ENCODE assay signal across 8 mouse cellular contexts in the genomic region with DNA sequence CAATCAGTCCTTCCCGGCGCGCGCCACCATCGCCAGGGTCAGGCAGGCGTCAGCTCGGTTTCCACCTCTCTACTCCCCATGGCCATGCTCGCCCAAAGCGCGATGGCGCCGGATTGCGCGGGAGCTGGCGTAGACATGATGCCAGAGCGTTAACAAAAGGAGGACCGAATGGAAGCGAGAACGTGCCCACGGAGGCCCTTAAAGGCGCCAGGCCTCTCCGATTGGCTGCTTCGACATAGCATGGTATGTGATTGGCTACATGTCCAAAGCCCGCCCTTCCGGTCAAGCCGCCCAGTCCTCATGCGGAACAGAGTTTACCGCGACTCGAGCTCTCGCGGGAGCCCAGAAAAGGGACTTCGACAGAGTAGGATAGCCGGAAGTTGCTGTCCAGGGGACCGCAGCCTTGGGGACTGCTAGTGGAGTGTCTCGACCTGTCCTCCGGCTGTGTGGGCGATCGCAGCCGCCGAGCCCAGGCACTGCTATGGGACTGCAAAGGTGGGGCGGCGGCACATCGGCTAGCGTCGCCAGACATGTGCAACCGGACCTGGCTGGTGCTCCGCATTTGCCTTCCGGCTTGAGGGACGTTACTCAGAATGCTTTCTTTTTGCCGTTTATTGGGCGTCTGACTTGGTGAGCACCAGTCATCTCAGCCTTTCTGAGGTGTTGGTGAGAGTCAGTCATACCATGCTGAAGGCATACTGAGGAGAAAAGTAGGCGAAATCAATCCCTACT. TPM values are rescaled to one million over a fixed set of nuclear protein-coding genes. Genes with fewer than 3 reads are reported as not detected.
DNase-seq lines count a peak whose midpoint lies in the region; ATAC-seq and TF ChIP-seq lines count a peak whose summit lies in the region.

No protein-coding gene starts in this region.

- H3K9me3 ChIP-seq in erythroblast, embryonic 14.5 days (ENCODE audit: control insufficient read depth, low read length): no peaks in the 10 kb centered on the region
- no peaks in the 10 kb centered on the region for H3K9me3 ChIP-seq in heart, embryonic 11.5 days (replicated peaks; ENCODE audit: control insufficient read depth, low read length)
- no peaks in the 10 kb centered on the region for H3K9me3 ChIP-seq in kidney, embryonic 16.5 days (ENCODE audit: low read length)

- WGBS in heart, embryonic 11.5 days (ENCODE audit: insufficient replicate concordance): under 1% methylated on average over 53 of the region's 53 CpGs
- WGBS in kidney, embryonic 16.5 days: under 1% methylated on average over 53 of the region's 53 CpGs
- under 1% methylated on average over 53 of the region's 53 CpGs for WGBS in liver, adult 2 months

- H3K4me2 ChIP-seq in heart, embryonic 11.5 days: peak overlapping the region; percentile 90
- peak overlapping the region; percentile 91 for H3K4me2 ChIP-seq in kidney, embryonic 16.5 days (replicated peaks; ENCODE audit: low read depth, low read length)
- H3K4me2 ChIP-seq in myocyte (ENCODE audit: low read depth): peak overlapping the region; percentile 96

- peak overlapping the region; percentile 46 for H3K4me3 ChIP-seq in C2C12 (ENCODE audit: insufficient read depth, poor library complexity, severe bottlenecking)
- peak overlapping the region; percentile 77 for H3K4me3 ChIP-seq in erythroblast, embryonic 14.5 days (replicated peaks)
- peak overlapping the region; percentile 60 for H3K4me3 ChIP-seq in heart, embryonic 11.5 days (ENCODE audit: low read depth, low read length)
- peak overlapping the region; percentile 90 for H3K4me3 ChIP-seq in kidney, embryonic 16.5 days (ENCODE audit: low read length)
- H3K4me3 ChIP-seq in liver, adult 2 months (ENCODE audit: insufficient read depth, low read depth, low read length): peak overlapping the region; percentile 83
- peak overlapping the region; percentile 78 for H3K4me3 ChIP-seq in myocyte

- no peak for TF ChIP-seq CTCF in C2C12 (IDR thresholded peaks at IDR 0.05; ENCODE audit: control insufficient read depth, insufficient read depth, insufficient read length)
- no peak for TF ChIP-seq CTCF in brain, embryonic 14.5 days (IDR thresholded peaks at IDR 0.05; ENCODE audit: borderline replicate concordance, extremely low read depth, insufficient read depth, insufficient read length)
- TF ChIP-seq CTCF in liver, adult 2 months (IDR thresholded peaks at IDR 0.05; ENCODE audit: low read depth, low read length): no peak

- H3K79me3 ChIP-seq in C2C12 (ENCODE audit: low read depth): peaks cover 53% of the 10 kb centered on the region

- H3K4me1 ChIP-seq in erythroblast, embryonic 14.5 days (ENCODE audit: control insufficient read depth): peaks cover 52% of the 10 kb centered on the region
- H3K4me1 ChIP-seq in heart, embryonic 11.5 days (ENCODE audit: control insufficient read depth, insufficient read depth, low read length): peaks cover 26% of the 10 kb centered on the region
- peaks cover 35% of the 10 kb centered on the region for H3K4me1 ChIP-seq in kidney, embryonic 16.5 days (ENCODE audit: insufficient read depth, low read length)
- H3K4me1 ChIP-seq in liver, adult 2 months (ENCODE audit: control insufficient read depth, insufficient read depth, low read length): peaks cover 10% of the 10 kb centered on the region

- DNase-seq in brain, embryonic 14.5 days (ENCODE audit: low read depth): peak; percentile 100
- DNase-seq in liver, adult 2 months (ENCODE audit: extremely low read depth, low read depth, low spot score): peak; percentile 97
- DNase-seq in splenic B cell, adult 2 months (ENCODE audit: low read depth, low spot score): peak; percentile 97

- TF ChIP-seq POLR2A in brain, embryonic 14.5 days (IDR thresholded peaks at IDR 0.05; ENCODE audit: borderline replicate concordance, extremely low read depth, insufficient read depth, insufficient read length, poor library complexity, severe bottlenecking): peak; percentile 69; the same call in 1 of the 2 replicates
- peak; percentile 71 for TF ChIP-seq POLR2A in liver, adult 2 months (IDR thresholded peaks at IDR 0.05; ENCODE audit: extremely low read depth, insufficient read depth, low read length)
- peak; percentile 87 for TF ChIP-seq POLR2A in myocyte (IDR thresholded peaks at IDR 0.05; ENCODE audit: insufficient read length, low read depth)

- peak; percentile 98 for ATAC-seq in heart, embryonic 11.5 days (replicated peaks; ENCODE audit: insufficient number of reproducible peaks, low FRiP score, low TSS enrichment)
- peak; percentile 99 for ATAC-seq in kidney, embryonic 16.5 days (ENCODE audit: low FRiP score, low TSS enrichment)

- H3K9ac ChIP-seq in heart, embryonic 11.5 days (ENCODE audit: low read depth, low read length): peak overlapping the region; percentile 96
- H3K9ac ChIP-seq in kidney, embryonic 16.5 days (replicated peaks; ENCODE audit: low read length): peak overlapping the region; percentile 89
- peak overlapping the region; percentile 89 for H3K9ac ChIP-seq in liver, adult 2 months (ENCODE audit: low read depth, low read length)

- H3K79me2 ChIP-seq in C2C12 (ENCODE audit: control insufficient read depth, insufficient read depth): peaks cover 71% of the 10 kb centered on the region
- H3K79me2 ChIP-seq in liver, adult 2 months (ENCODE audit: control insufficient read depth, insufficient read depth, low read length): peaks cover 10% of the 10 kb centered on the region; the same call in 1 of the 2 replicates
- H3K79me2 ChIP-seq in myocyte (ENCODE audit: control insufficient read depth, insufficient read depth): peaks cover 48% of the 10 kb centered on the region

- peak overlapping the region; percentile 89 for H3K27ac ChIP-seq in heart, embryonic 11.5 days (ENCODE audit: low read depth, low read length)
- peak overlapping the region; percentile 93 for H3K27ac ChIP-seq in kidney, embryonic 16.5 days (ENCODE audit: low read length)
- peak overlapping the region; percentile 76 for H3K27ac ChIP-seq in liver, adult 2 months (replicated peaks; ENCODE audit: insufficient read depth, low read depth, low read length)

- H3K27me3 ChIP-seq in C2C12 (ENCODE audit: control insufficient read depth, insufficient read depth, insufficient read length) (no peaks in the 10 kb centered on the region), myocyte (ENCODE audit: control insufficient read depth, insufficient read depth, insufficient read length) (no peaks in the 10 kb centered on the region)
- no peaks in the 10 kb centered on the region for H3K27me3 ChIP-seq in erythroblast, embryonic 14.5 days (ENCODE audit: control insufficient read depth)
- no peaks in the 10 kb centered on the region for H3K27me3 ChIP-seq in heart, embryonic 11.5 days (ENCODE audit: control insufficient read depth, insufficient read depth, low read length)
- no peaks in the 10 kb centered on the region for H3K27me3 ChIP-seq in kidney, embryonic 16.5 days (ENCODE audit: insufficient read depth, low read length)
- H3K27me3 ChIP-seq in liver, adult 2 months (ENCODE audit: control insufficient read depth, insufficient read depth, low read length): no peaks in the 10 kb centered on the region
- H3K27me3 ChIP-seq in splenic B cell, adult 2 months (ENCODE audit: control insufficient read depth, insufficient read depth, low read length, poor library complexity, severe bottlenecking): no peaks in the 10 kb centered on the region

- H3K36me3 ChIP-seq in C2C12 (ENCODE audit: control insufficient read depth, insufficient read depth) (peaks cover 46% of the 10 kb centered on the region), myocyte (ENCODE audit: control insufficient read depth, insufficient read depth) (peaks cover 30% of the 10 kb centered on the region)
- H3K36me3 ChIP-seq in erythroblast, embryonic 14.5 days (ENCODE audit: control insufficient read depth): peaks cover 55% of the 10 kb centered on the region
- H3K36me3 ChIP-seq in heart, embryonic 11.5 days (ENCODE audit: control insufficient read depth, insufficient read depth, low read length): peaks cover 17% of the 10 kb centered on the region
- peaks cover 25% of the 10 kb centered on the region for H3K36me3 ChIP-seq in kidney, embryonic 16.5 days (ENCODE audit: insufficient read depth, low read length)
- peaks cover 13% of the 10 kb centered on the region; the same call in 1 of the 2 replicates for H3K36me3 ChIP-seq in liver, adult 2 months (ENCODE audit: control insufficient read depth, insufficient read depth, low read length)
- no peaks in the 10 kb centered on the region; the same call in none of the 2 replicates for H3K36me3 ChIP-seq in splenic B cell, adult 2 months (ENCODE audit: control insufficient read depth, insufficient read depth, low read length, poor library complexity, severe bottlenecking)

- peak overlapping the region; percentile 99 for H3ac ChIP-seq in C2C12 (ENCODE audit: control insufficient read depth, insufficient read length, low read depth)
- H3ac ChIP-seq in myocyte (ENCODE audit: control insufficient read depth, insufficient read length): peak overlapping the region; percentile 56

TF ChIP-seq in C2C12, 6 proteins besides CTCF, POLR2A, EP300 and RAD21:
- TF ChIP-seq MAX (IDR thresholded peaks at IDR 0.05) (peak; percentile 93), FOSL1 (IDR thresholded peaks at IDR 0.05; ENCODE audit: insufficient read depth, low read length, poor library complexity, severe bottlenecking) (no peak)

TF ChIP-seq in myocyte, 11 proteins besides CTCF, POLR2A, EP300 and RAD21 (continues in another document):
- no peak for TF ChIP-seq E2F4 (IDR thresholded peaks at IDR 0.05; ENCODE audit: insufficient read depth)
- TF ChIP-seq REST (IDR thresholded peaks at IDR 0.05; ENCODE audit: insufficient read depth, insufficient read length): peak; percentile 49
- peak; percentile 19 for TF ChIP-seq SRF (IDR thresholded peaks at IDR 0.05; ENCODE audit: control insufficient read depth, insufficient read length, low read depth)
- no peak for TF ChIP-seq MYOG (IDR thresholded peaks at IDR 0.05; ENCODE audit: control insufficient read depth in 1 of 3, insufficient read depth in 1 of 3, insufficient read length in 2 of 3, low read depth in 2 of 3)
- TF ChIP-seq USF1 (IDR thresholded peaks at IDR 0.05; ENCODE audit: low read depth): no peak
- no peak for TF ChIP-seq TCF12 (IDR thresholded peaks at IDR 0.05; ENCODE audit: insufficient read depth, poor library complexity, severe bottlenecking)
- no peak for TF ChIP-seq CEBPB (IDR thresholded peaks at IDR 0.05; ENCODE audit: insufficient read depth, poor library complexity, severe bottlenecking)
- TF ChIP-seq MAX (IDR thresholded peaks at IDR 0.05; ENCODE audit: low read depth): peak; percentile 87
- peak in 2 of 3 experiments; percentile 9 to 33 for TF ChIP-seq MYOD1 (IDR thresholded peaks at IDR 0.05; ENCODE audit: control insufficient read depth in 1 of 3, insufficient read length in 2 of 3, low read depth in 2 of 3)

RNA-seq across cellular contexts. Expression of a gene that starts 13.5 kb away (rescaled TPM):
- polyA plus RNA-seq in C2C12 (2012; fragmentation: generic; extraction: Trizol): 183 TPM
- 149 and 171 TPM in 2 replicates for polyA plus RNA-seq in brain, embryonic 14.5 days (2012; rRNA removed)
- 1.6 and 1.7 TPM in 2 replicates for polyA plus RNA-seq in erythroblast, embryonic 14.5 days (2012)
- polyA plus RNA-seq in heart, embryonic 11.5 days (2014; fragmentation: Nextera tagmentation; extraction: Ambion mirVana): 154 and 190 TPM in 2 replicates
- polyA plus RNA-seq in kidney, embryonic 16.5 days (2015; fragmentation: Nextera tagmentation; extraction: Ambion mirVana): 174 and 191 TPM in 2 replicates
- total RNA-seq in liver, adult 2 months (2014; rRNA removed): 76.1 and 84.8 TPM in 2 replicates
- 162 and 188 TPM in 2 replicates for polyA plus RNA-seq in liver, adult 2 months (2012; rRNA removed)
- 168 TPM for polyA plus RNA-seq in myocyte (2012; fragmentation: generic; extraction: Trizol)

Comparison
In these comparisons a context has a peak if more than half of its experiments do, and no peak if none do; other contexts are left out.
1. Peak in every context shown above with its lines: DNase-seq, ATAC-seq, H3K4me3 ChIP-seq and H3K27ac ChIP-seq.
2. RNA of a gene that starts 13.5 kb away (polyA plus RNA-seq): 162 to 188 TPM in liver, adult 2 months, 183 TPM in C2C12 (single experiment), 174 to 191 TPM in kidney, embryonic 16.5 days, 149 to 171 TPM in brain, embryonic 14.5 days, 168 TPM in myocyte (single experiment) and 154 to 190 TPM in heart, embryonic 11.5 days; 1.6 to 1.7 TPM in erythroblast, embryonic 14.5 days; every median in the first group is over 10 times any median in the second.